Mouse (Mus musculus) lung, embryonic 14.5 days (tissue): ENCODE measurements around the gene Klrg1. TPM values are rescaled to one million over a fixed set of nuclear protein-coding genes. Genes with fewer than 3 reads are reported as not detected.

Experiments
- ATAC-seq: fragments of 200-750 bp; cut with Nextera tagmentation; 2 replicates; pipeline ENCODE4 v1.8.0; 2017; ENCODE audit warnings: mild to moderate bottlenecking, moderate TSS enrichment, moderate library complexity; ENCODE audit not compliant: insufficient read depth
- DNase-seq: peaks from one replicate; pipeline ENCODE4 v3.0.0-alpha.2; 2015
- H3K27ac ChIP-seq: fragments of 300-500 bp; sonication (generic); 2 replicates; pipeline ENCODE4 v1.5.1; 2014; ENCODE audit warnings: low read depth, mild to moderate bottlenecking, moderate library complexity
- H3K27me3 ChIP-seq: fragments of 300-500 bp; sonication (generic); 2 replicates; pipeline ENCODE4 v1.6.1; 2014; ENCODE audit warnings: low read length, control low read depth; ENCODE audit not compliant: insufficient read depth
- H3K36me3 ChIP-seq: fragments of 300-500 bp; sonication (generic); 2 replicates; pipeline ENCODE4 v1.6.1; 2014; ENCODE audit warnings: control low read depth; ENCODE audit not compliant: insufficient read depth
- H3K4me1 ChIP-seq: fragments of 300-500 bp; sonication (generic); 2 replicates; pipeline ENCODE4 v1.6.1; 2014; ENCODE audit warnings: antibody characterized with exemption, control low read depth; ENCODE audit not compliant: insufficient read depth
- H3K4me2 ChIP-seq: fragments of 300-500 bp; sonication (generic); 2 replicates; pipeline ENCODE4 v1.6.1; 2014; ENCODE audit warnings: mild to moderate bottlenecking
- H3K4me3 ChIP-seq: fragments of 300-500 bp; sonication (generic); 2 replicates; pipeline ENCODE4 v1.5.1; 2014; ENCODE audit warnings: low read depth, low read length
- H3K9ac ChIP-seq: fragments of 300-500 bp; sonication (generic); 2 replicates; pipeline ENCODE4 v1.6.1; 2014
- H3K9me3 ChIP-seq: fragments of 300-500 bp; sonication (generic); 2 replicates; pipeline ENCODE4 v1.6.1; 2016; ENCODE audit warnings: low read depth, low read length, control low read depth
- CTCF ChIP-seq: IDR thresholded peaks from 2 replicates; pipeline ENCODE4 v1.5.1; 2016; ENCODE audit warnings: antibody characterized with exemption, low read depth
- WGBS: fragments of 180-500 bp; shearing (Covaris S2); extraction: QIAGEN DNeasy Blood & Tissue Kit; methylation state at CpG from one replicate; pipeline ENCODE4 v1.1.7; 2014; 5-methylcytosine and 5-hydroxymethylcytosine counted together
- polyA plus RNA-seq: library from polyadenylated mRNA; unstranded; fragments of >200 nt; fragmentation: Nextera tagmentation; extraction: Ambion mirVana; gene quantifications from 2 replicates; pipeline ENCODE4 v1.2.1, GENCODE M21; 2014

The Klrg1 gene
- polyA plus RNA-seq, 1 experiment from 2014 or later = not detected

DNA sequence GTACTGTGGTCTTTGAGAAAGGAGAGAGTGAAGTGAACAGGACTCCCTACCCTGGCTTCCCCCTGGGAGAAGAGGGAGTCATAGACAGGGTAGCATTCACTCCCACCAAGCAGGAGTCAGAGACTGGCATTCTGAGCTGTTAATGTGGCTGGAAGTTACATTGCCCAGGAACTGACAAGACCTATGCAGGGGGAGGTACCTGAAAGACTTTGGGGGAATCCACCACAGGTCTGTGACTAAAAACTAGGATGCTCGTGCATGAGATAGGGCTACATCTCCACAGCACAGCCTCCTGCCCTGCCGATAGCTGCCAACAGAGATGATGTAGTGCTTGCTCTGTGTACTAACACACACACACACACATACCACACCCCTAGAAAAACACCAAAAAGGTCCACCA, 747 bp upstream of the Klrg1 start:
- no peaks in the 10 kb centered on the region for H3K27me3 ChIP-seq
- H3K4me1 ChIP-seq = no peaks in the 10 kb centered on the region
- H3K27ac ChIP-seq = no peak overlapping the region
- no peak overlapping the region for H3K4me2 ChIP-seq
- WGBS = 70% methylated on average over 2 of the region's 2 CpGs
- DNase-seq (no peak), ATAC-seq (no peak)
- no peaks in the 10 kb centered on the region for H3K36me3 ChIP-seq
- H3K4me3 ChIP-seq = no peak overlapping the region
- no peaks in the 10 kb centered on the region for H3K9me3 ChIP-seq
- TF ChIP-seq CTCF = no peak
- H3K9ac ChIP-seq = no peak overlapping the region

GRCm38 (mm10) chr6:122276565-122276964, 6.1 kb downstream of the Klrg1 start:
- ATAC-seq = no peak
- no peak for TF ChIP-seq CTCF

GRCm38 (mm10) chr6:122274546-122274945, 8.1 kb downstream of the Klrg1 start:
- Histone ChIP-seq H3K9me3 (no peaks in the 10 kb centered on the region), H3K9ac (no peak overlapping the region), H3K27me3 (no peaks in the 10 kb centered on the region), H3K27ac (no peak overlapping the region), H3K36me3 (no peaks in the 10 kb centered on the region), H3K4me2 (no peak overlapping the region), H3K4me3 (no peak overlapping the region), H3K4me1 (no peaks in the 10 kb centered on the region)
- no peak for TF ChIP-seq CTCF
- WGBS = 31% methylated on average over 5 of the region's 5 CpGs
- ATAC-seq = no peak
- no peak for DNase-seq

More at GRCm38 (mm10) chr6:122276565-122276964, 6.1 kb downstream of the Klrg1 start:
- no peaks in the 10 kb centered on the region for H3K27me3 ChIP-seq
- DNase-seq = no peak
- H3K36me3 ChIP-seq = no peaks in the 10 kb centered on the region
- H3K9ac ChIP-seq = no peak overlapping the region
- H3K27ac ChIP-seq = no peak overlapping the region
- H3K9me3 ChIP-seq = no peaks in the 10 kb centered on the region
- 76% methylated on average over 7 of the region's 7 CpGs for WGBS
- no peak overlapping the region for H3K4me3 ChIP-seq
- H3K4me1 ChIP-seq = no peaks in the 10 kb centered on the region
- no peak overlapping the region for H3K4me2 ChIP-seq

DNA sequence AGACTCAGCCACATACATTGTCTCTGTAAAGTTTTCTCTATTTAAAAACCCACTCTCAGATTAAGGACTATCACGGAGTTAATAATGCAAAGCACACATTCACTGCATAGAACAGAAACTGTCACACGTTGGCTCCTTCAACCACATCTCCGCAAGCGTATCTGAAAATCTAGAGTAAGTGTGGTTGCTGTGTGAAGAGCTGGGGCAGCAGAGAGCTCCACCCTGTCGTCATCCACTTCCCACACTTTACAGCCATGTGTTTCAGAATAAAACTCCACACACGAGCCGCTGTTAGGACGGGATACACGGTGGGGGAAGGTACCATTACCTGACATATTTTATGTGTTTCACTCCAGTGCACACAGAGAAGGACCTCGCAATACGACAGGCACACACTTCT, 12.5 kb downstream of the Klrg1 start:
- Histone ChIP-seq H3K4me1 (no peaks in the 10 kb centered on the region), H3K9me3 (no peaks in the 10 kb centered on the region), H3K27ac (no peak overlapping the region), H3K36me3 (no peaks in the 10 kb centered on the region), H3K4me2 (no peak overlapping the region), H3K27me3 (no peaks in the 10 kb centered on the region), H3K4me3 (no peak overlapping the region), H3K9ac (no peak overlapping the region)
- WGBS = 76% methylated on average over 11 of the region's 11 CpGs
- no peak for ATAC-seq
- no peak for TF ChIP-seq CTCF
- DNase-seq = no peak

DNA sequence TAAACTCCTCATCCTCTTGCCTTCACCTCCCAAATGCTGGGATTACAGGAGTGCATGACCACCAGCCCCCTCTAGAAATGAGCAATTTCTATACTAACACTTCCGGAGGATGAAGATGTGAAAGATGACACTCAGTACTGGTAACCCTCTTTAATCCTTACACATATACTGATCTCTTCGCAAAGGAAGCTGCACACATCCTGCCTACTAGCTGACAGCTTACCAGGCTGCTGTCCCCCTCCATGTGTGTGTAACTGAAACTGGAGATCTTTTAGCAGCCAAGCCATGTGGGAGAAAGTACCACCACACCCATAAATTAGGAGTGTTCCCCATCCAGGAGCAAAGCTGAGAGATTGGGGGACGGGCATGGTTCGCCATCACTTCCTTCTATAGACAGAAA, 13.5 kb downstream of the Klrg1 start:
- Histone ChIP-seq H3K4me1 (no peaks in the 10 kb centered on the region), H3K4me3 (no peak overlapping the region), H3K36me3 (no peaks in the 10 kb centered on the region), H3K27me3 (no peaks in the 10 kb centered on the region), H3K9me3 (no peaks in the 10 kb centered on the region), H3K9ac (no peak overlapping the region), H3K27ac (no peak overlapping the region), H3K4me2 (no peak overlapping the region)
- no peak for TF ChIP-seq CTCF
- no peak for ATAC-seq
- WGBS = 77% methylated on average over 4 of the region's 4 CpGs
- DNase-seq = no peak

DNA sequence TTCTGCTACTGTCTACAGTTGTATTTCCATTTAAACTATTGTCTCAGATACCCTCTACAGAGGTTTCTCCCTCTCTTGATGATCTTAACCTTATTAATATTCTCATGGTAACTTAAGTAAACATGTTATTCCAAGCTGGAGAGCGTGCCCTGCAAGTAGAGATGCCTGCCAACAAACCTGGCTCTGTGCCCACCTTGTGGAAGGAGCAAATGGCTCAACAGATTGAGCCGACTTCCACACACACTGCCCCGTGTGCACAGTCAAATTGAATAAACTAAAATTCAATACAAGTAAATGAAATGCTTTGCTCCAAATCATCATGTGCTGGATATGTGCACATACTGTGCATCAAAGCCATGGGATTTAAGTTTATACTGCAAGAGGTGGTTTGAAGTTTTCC, 14.1 kb downstream of the Klrg1 start:
- Histone ChIP-seq H3K27me3 (no peaks in the 10 kb centered on the region), H3K27ac (no peak overlapping the region), H3K4me1 (no peaks in the 10 kb centered on the region), H3K4me3 (no peak overlapping the region), H3K36me3 (no peaks in the 10 kb centered on the region), H3K4me2 (no peak overlapping the region), H3K9ac (no peak overlapping the region), H3K9me3 (no peaks in the 10 kb centered on the region)
- no peak; the same call in 1 of the 2 replicates for ATAC-seq
- peak; percentile 66 for DNase-seq
- no peak for TF ChIP-seq CTCF
- 23% methylated on average over 3 of the region's 3 CpGs for WGBS

DNA sequence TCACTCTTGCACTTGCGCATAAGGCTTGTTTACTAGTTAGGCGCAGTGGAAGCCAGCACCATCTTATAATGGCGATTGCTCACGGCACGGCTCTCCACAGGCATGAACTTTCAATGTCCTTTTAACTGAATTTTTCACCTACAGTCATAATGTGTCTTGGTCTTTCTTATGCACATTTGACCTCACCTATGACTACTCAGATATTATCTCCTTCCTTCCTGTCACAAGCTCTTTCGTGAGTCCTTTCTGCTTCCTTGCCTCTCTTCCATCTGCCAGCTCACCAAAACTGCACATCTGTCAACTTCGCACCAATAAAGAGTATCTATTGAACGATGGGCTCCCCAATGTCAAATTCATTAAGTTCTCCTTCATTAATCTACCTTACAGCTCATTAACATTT, 20.1 kb downstream of the Klrg1 start:
- H3K27ac ChIP-seq = no peak overlapping the region
- no peak overlapping the region for H3K4me2 ChIP-seq
- no peak for DNase-seq
- H3K4me1 ChIP-seq = no peaks in the 10 kb centered on the region
- no peaks in the 10 kb centered on the region for H3K36me3 ChIP-seq
- no peak overlapping the region for H3K9ac ChIP-seq
- 81% methylated on average over 8 of the region's 8 CpGs for WGBS
- H3K9me3 ChIP-seq = no peaks in the 10 kb centered on the region
- H3K4me3 ChIP-seq = no peak overlapping the region
- TF ChIP-seq CTCF = no peak
- no peak for ATAC-seq
- no peaks in the 10 kb centered on the region for H3K27me3 ChIP-seq

DNA sequence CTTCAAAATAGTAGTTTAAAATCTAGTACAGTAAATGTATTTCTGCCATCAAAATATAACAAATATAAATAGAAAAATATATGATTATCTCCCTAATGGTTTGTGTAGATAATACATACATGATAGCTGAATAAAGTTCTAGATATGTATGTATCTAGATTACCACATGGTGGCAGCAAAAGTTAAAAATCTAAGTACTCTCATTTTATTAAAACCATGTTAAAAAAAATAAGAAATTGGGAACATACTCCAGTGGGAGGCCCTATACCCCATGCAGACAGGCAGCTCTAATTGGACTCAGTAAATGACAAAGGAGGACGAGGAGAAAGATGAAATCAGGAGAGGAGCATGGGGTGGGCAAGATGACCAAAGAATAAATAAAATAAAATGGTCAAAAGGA, 30.5 kb downstream of the Klrg1 start:
- Histone ChIP-seq H3K4me3 (no peak overlapping the region), H3K27ac (no peak overlapping the region), H3K4me1 (no peaks in the 10 kb centered on the region), H3K27me3 (no peaks in the 10 kb centered on the region), H3K9me3 (no peaks in the 10 kb centered on the region), H3K36me3 (no peaks in the 10 kb centered on the region), H3K9ac (no peak overlapping the region), H3K4me2 (no peak overlapping the region)
- ATAC-seq (no peak), DNase-seq (peak; percentile 73)
- WGBS = 50% methylated on average over 1 of the region's 1 CpGs
- 0 out of 2 replicates have a peak, but pooled peaks have one; percentile 4 for TF ChIP-seq CTCF
